ENCODE assay signal across 9 mouse cellular contexts in genomic region chr10:116653511-116653945, GRCm38 (mm10).
DNase-seq lines count a peak whose midpoint lies in the region; ATAC-seq and TF ChIP-seq lines count a peak whose summit lies in the region.
"Had no signal": no experiment of that assay in that cellular context is flagged by ENCODE, and none has a peak within 500 bp of the region (broad histone marks: within the 10 kb centered on the region; RNA-seq: fewer than 3 reads in every experiment).

No protein-coding gene starts in this region.

- no peak for ATAC-seq in kidney, postnatal 0 days (replicated peaks; ENCODE audit: low FRiP score, low read depth)

- no peak overlapping the region for H3K4me3 ChIP-seq in kidney, postnatal 0 days (replicated peaks; ENCODE audit: low read depth, low read length)
- H3K4me3 ChIP-seq: embryonic facial prominence, embryonic 12.5 days had no signal

- no peak overlapping the region for H3K27ac ChIP-seq in kidney, postnatal 0 days
- H3K27ac ChIP-seq: embryonic facial prominence, embryonic 12.5 days had no signal

- WGBS in kidney, postnatal 0 days = 89% methylated on average over 12 of the region's 12 CpGs

- H3K4me1 ChIP-seq in kidney, postnatal 0 days (replicated peaks; ENCODE audit: insufficient read depth, low read length) = no peaks in the 10 kb centered on the region

- no peaks in the 10 kb centered on the region for H3K27me3 ChIP-seq in kidney, postnatal 0 days (ENCODE audit: insufficient read depth, low read length)
- H3K27me3 ChIP-seq: embryonic facial prominence, embryonic 12.5 days had no signal

- peak; percentile 13; the same call in 1 of the 2 replicates for TF ChIP-seq CTCF in kidney, postnatal 0 days (IDR thresholded peaks at IDR 0.05; ENCODE audit: low read depth)

- H3K9ac ChIP-seq in kidney, postnatal 0 days (ENCODE audit: low read depth, low read length) = no peak overlapping the region
- H3K9ac ChIP-seq: embryonic facial prominence, embryonic 12.5 days had no signal

- DNase-seq in kidney, postnatal 0 days (ENCODE audit: low spot score) = no peak
- no peak for DNase-seq in kidney, postnatal 14 days
- peak; percentile 97 for DNase-seq in cerebellum, adult 9-10 months
- peak; percentile 88 for DNase-seq in layer of hippocampus, adult 9-11 months
- peak; percentile 76 to 77 for DNase-seq in right cerebral cortex, postnatal 10 days (ENCODE audit: low spot score in 2 of 2)
- DNase-seq in ovary, adult 18-20 months (ENCODE audit: low spot score) = no peak
- no peak for DNase-seq in ovary, postnatal 36 days (ENCODE audit: low spot score)
- DNase-seq in embryo, embryonic 10 days (ENCODE audit: low spot score) = no peak

- H3K9me3 ChIP-seq in kidney, postnatal 0 days (replicated peaks; ENCODE audit: low read length) = no peaks in the 10 kb centered on the region
- H3K9me3 ChIP-seq: embryonic facial prominence, embryonic 12.5 days had no signal

- H3K4me2 ChIP-seq in kidney, postnatal 0 days (ENCODE audit: low read length) = no peak overlapping the region
- H3K4me2 ChIP-seq: embryonic facial prominence, embryonic 12.5 days had no signal

- H3K36me3 ChIP-seq in kidney, postnatal 0 days (ENCODE audit: insufficient read depth, low read length) = no peaks in the 10 kb centered on the region
- H3K36me3 ChIP-seq: embryonic facial prominence, embryonic 12.5 days had no signal

Comparison
In these comparisons a context has a peak if more than half of its experiments do, and no peak if none do; other contexts are left out.
1. DNase-seq: peak in cerebellum, adult 9-10 months (single experiment), layer of hippocampus, adult 9-11 months (single experiment) and right cerebral cortex, postnatal 10 days (2 of 2); none in kidney, postnatal 0 days (single experiment), kidney, postnatal 14 days (single experiment), ovary, adult 18-20 months (single experiment), ovary, postnatal 36 days (single experiment) and embryo, embryonic 10 days (single experiment).